Mouse (Mus musculus) kidney, embryonic 15.5 days (tissue): Measurements from ENCODE around the gene Dhrs3. TPM values are rescaled to one million over a fixed set of nuclear protein-coding genes. Genes with fewer than 3 reads are reported as not detected.

Experiments used
- ATAC-seq: fragments of 200-750 bp; cut with Nextera tagmentation; replicated peaks from 2 replicates; pipeline ENCODE4 v1.8.0; 2017; ENCODE audit warnings: moderate TSS enrichment; ENCODE audit not compliant: low FRiP score
- H3K27ac ChIP-seq: fragments of 300-500 bp; sonication (generic); 2 replicates; pipeline ENCODE4 v1.5.1; 2015; ENCODE audit warnings: mild to moderate bottlenecking, inconsistent platforms
- H3K27me3 ChIP-seq: fragments of 300-500 bp; sonication (generic); 2 replicates; pipeline ENCODE4 v1.6.1; 2015; ENCODE audit warnings: inconsistent platforms
- H3K36me3 ChIP-seq: fragments of 300-500 bp; sonication (generic); 2 replicates; pipeline ENCODE4 v1.6.1; 2015; ENCODE audit warnings: inconsistent platforms
- H3K4me1 ChIP-seq: fragments of 300-500 bp; sonication (generic); 2 replicates; pipeline ENCODE4 v1.6.1; 2015; ENCODE audit warnings: inconsistent platforms
- H3K4me2 ChIP-seq: fragments of 300-500 bp; sonication (generic); 2 replicates; pipeline ENCODE4 v1.6.1; 2015; ENCODE audit warnings: moderate library complexity, mild to moderate bottlenecking, inconsistent platforms
- H3K4me3 ChIP-seq: fragments of 300-500 bp; sonication (generic); replicated peaks from 2 replicates; pipeline ENCODE4 v1.5.1; 2015; ENCODE audit warnings: mild to moderate bottlenecking, inconsistent platforms
- H3K9ac ChIP-seq: fragments of 300-500 bp; sonication (generic); 2 replicates; pipeline ENCODE4 v1.6.1; 2015; ENCODE audit warnings: mild to moderate bottlenecking, inconsistent platforms
- H3K9me3 ChIP-seq: fragments of 300-500 bp; sonication (generic); replicated peaks from 2 replicates; pipeline ENCODE4 v1.6.1; 2016; ENCODE audit warnings: inconsistent platforms
- WGBS: fragments of 180-500 bp; shearing (Covaris S2); methylation state at CpG from one replicate; pipeline ENCODE4 v1.1.7; 2015; ENCODE audit warnings: mixed read lengths; 5-methylcytosine and 5-hydroxymethylcytosine counted together
- polyA plus RNA-seq: library from polyadenylated mRNA; unstranded; fragments of >200 nt; fragmentation: Nextera tagmentation; extraction: Ambion mirVana; gene quantifications from 2 replicates; pipeline ENCODE4 v1.2.1, GENCODE M21; 2015

The Dhrs3 gene
- polyA plus RNA-seq, 1 experiment from 2014 or later: 207 TPM

- Histone ChIP-seq H3K4me1 (peaks cover 16% of the 10 kb centered on the region), H3K9ac (no peak overlapping the region), H3K36me3 (no peaks in the 10 kb centered on the region), H3K27ac (no peak overlapping the region), H3K4me3 (no peak overlapping the region), H3K9me3 (no peaks in the 10 kb centered on the region), H3K27me3 (no peaks in the 10 kb centered on the region), H3K4me2 (no peak overlapping the region)
- 84% methylated on average over 9 of the region's 9 CpGs for WGBS
- no peak for ATAC-seq
Measured at GRCm38 (mm10) chr4:144889505-144890301, 2.9 kb upstream of the Dhrs3 start.

- Histone ChIP-seq H3K27me3 (no peaks in the 10 kb centered on the region), H3K9ac (no peak overlapping the region), H3K27ac (peak overlapping the region; percentile 93), H3K9me3 (no peaks in the 10 kb centered on the region), H3K36me3 (no peaks in the 10 kb centered on the region), H3K4me1 (peaks cover 26% of the 10 kb centered on the region), H3K4me3 (no peak overlapping the region), H3K4me2 (peak overlapping the region; percentile 86; the same call in 1 of the 2 replicates)
- ATAC-seq: 0 out of 2 replicates have a peak, but pooled peaks have one; percentile 7
- 8% methylated on average over 7 of the region's 7 CpGs for WGBS
Measured at GRCm38 (mm10) chr4:144890690-144891120, 1.9 kb upstream of the Dhrs3 start.

- Histone ChIP-seq H3K9ac (no peak overlapping the region), H3K4me3 (peak overlapping the region; percentile 81), H3K27me3 (no peaks in the 10 kb centered on the region), H3K9me3 (no peaks in the 10 kb centered on the region), H3K4me2 (peak overlapping the region; percentile 86), H3K36me3 (no peaks in the 10 kb centered on the region), H3K27ac (peak overlapping the region; percentile 93), H3K4me1 (peaks cover 31% of the 10 kb centered on the region)
- WGBS: 31% methylated on average over 10 of the region's 10 CpGs
- no peak for ATAC-seq
Measured at GRCm38 (mm10) chr4:144891121-144891711, 1.4 kb upstream of the Dhrs3 start.

- ATAC-seq: no peak
- peaks cover 34% of the 10 kb centered on the region for H3K4me1 ChIP-seq
- WGBS: 8% methylated on average over 5 of the region's 5 CpGs
Measured at GRCm38 (mm10) chr4:144891743-144892132, 889 bp upstream of the Dhrs3 start.

GRCm38 (mm10) chr4:144892937-144893272 is 278 bp downstream of the Dhrs3 start:
- ATAC-seq: no peak

More at GRCm38 (mm10) chr4:144891743-144892132, 889 bp upstream of the Dhrs3 start:
- Histone ChIP-seq H3K4me2 (peak overlapping the region; percentile 86), H3K9me3 (no peaks in the 10 kb centered on the region), H3K4me3 (peak overlapping the region; percentile 81), H3K36me3 (no peaks in the 10 kb centered on the region), H3K9ac (peak overlapping the region; percentile 89; the same call in 1 of the 2 replicates), H3K27ac (peak overlapping the region; percentile 93), H3K27me3 (no peaks in the 10 kb centered on the region)

GRCm38 (mm10) chr4:144893561-144894486 is 1.2 kb downstream of the Dhrs3 start:
- Histone ChIP-seq H3K9me3 (no peaks in the 10 kb centered on the region), H3K4me3 (peak overlapping the region; percentile 81), H3K9ac (peak overlapping the region; percentile 89), H3K4me2 (peak overlapping the region; percentile 86), H3K36me3 (peaks cover 7% of the 10 kb centered on the region), H3K27me3 (no peaks in the 10 kb centered on the region), H3K4me1 (peaks cover 53% of the 10 kb centered on the region), H3K27ac (peak overlapping the region; percentile 93)
- ATAC-seq: 0 out of 2 replicates have a peak, but pooled peaks have one; percentile 1
- WGBS: under 1% methylated on average over 44 of the region's 44 CpGs

More at GRCm38 (mm10) chr4:144892937-144893272, 278 bp downstream of the Dhrs3 start:
- Histone ChIP-seq H3K4me2 (peak overlapping the region; percentile 86), H3K9me3 (no peaks in the 10 kb centered on the region), H3K4me3 (peak overlapping the region; percentile 81), H3K9ac (peak overlapping the region; percentile 89), H3K4me1 (peaks cover 46% of the 10 kb centered on the region), H3K27ac (peak overlapping the region; percentile 93), H3K36me3 (no peaks in the 10 kb centered on the region; the same call in 1 of the 2 replicates), H3K27me3 (no peaks in the 10 kb centered on the region)
- WGBS: 0% methylated on average over 12 of the region's 12 CpGs

GRCm38 (mm10) chr4:144894487-144895210 is 2.0 kb downstream of the Dhrs3 start:
- Histone ChIP-seq H3K36me3 (peaks cover 14% of the 10 kb centered on the region), H3K4me1 (peaks cover 60% of the 10 kb centered on the region), H3K9ac (peak overlapping the region; percentile 89), H3K4me2 (peak overlapping the region; percentile 86), H3K9me3 (no peaks in the 10 kb centered on the region), H3K27me3 (no peaks in the 10 kb centered on the region), H3K4me3 (peak overlapping the region; percentile 81), H3K27ac (peak overlapping the region; percentile 93)
- WGBS: 2% methylated on average over 11 of the region's 11 CpGs
- peak; percentile 9; the same call in 1 of the 2 replicates for ATAC-seq

- H3K4me1 ChIP-seq: peaks cover 65% of the 10 kb centered on the region
- H3K9ac ChIP-seq: peak overlapping the region; percentile 89
- no peak for ATAC-seq
Measured at GRCm38 (mm10) chr4:144895211-144895590, 2.6 kb downstream of the Dhrs3 start.

GRCm38 (mm10) chr4:144896321-144896720 is 3.7 kb downstream of the Dhrs3 start:
- peak overlapping the region; percentile 39 for H3K9ac ChIP-seq
- H3K9me3 ChIP-seq: no peaks in the 10 kb centered on the region
- WGBS: 50% methylated on average over 3 of the region's 3 CpGs
- peaks cover 70% of the 10 kb centered on the region for H3K4me1 ChIP-seq
- H3K36me3 ChIP-seq: peaks cover 29% of the 10 kb centered on the region
- peak overlapping the region; percentile 86 for H3K4me2 ChIP-seq
- no peaks in the 10 kb centered on the region for H3K27me3 ChIP-seq
- H3K27ac ChIP-seq: peak overlapping the region; percentile 93
- ATAC-seq: no peak
- H3K4me3 ChIP-seq: peak overlapping the region; percentile 81

More at GRCm38 (mm10) chr4:144895211-144895590, 2.6 kb downstream of the Dhrs3 start:
- Histone ChIP-seq H3K4me3 (peak overlapping the region; percentile 81), H3K4me2 (peak overlapping the region; percentile 86), H3K27me3 (no peaks in the 10 kb centered on the region), H3K9me3 (no peaks in the 10 kb centered on the region), H3K27ac (peak overlapping the region; percentile 93), H3K36me3 (peaks cover 19% of the 10 kb centered on the region)
- 18% methylated on average over 2 of the region's 2 CpGs for whole genome bisulfite sequencing

- Histone ChIP-seq H3K4me2 (peak overlapping the region; percentile 2; the same call in 1 of the 2 replicates), H3K4me1 (peaks cover 79% of the 10 kb centered on the region), H3K9me3 (no peaks in the 10 kb centered on the region), H3K4me3 (no peak overlapping the region), H3K9ac (no peak overlapping the region), H3K36me3 (peaks cover 44% of the 10 kb centered on the region), H3K27ac (peak overlapping the region; percentile 79), H3K27me3 (no peaks in the 10 kb centered on the region)
- no peak for ATAC-seq
- 61% methylated on average over 6 of the region's 6 CpGs for WGBS
Measured at GRCm38 (mm10) chr4:144898036-144898649, 5.5 kb downstream of the Dhrs3 start.
